Mouse (Mus musculus) neural tube, embryonic 11.5 days (tissue): ENCODE results near the gene Gtf2f2. TPM values are rescaled to one million over a fixed set of nuclear protein-coding genes. Genes with fewer than 3 reads are reported as not detected.
"Not testable (repeated sequence)": the region's sequence is repeated elsewhere in the genome, so short reads cannot be mapped to it uniquely, and the experiment has no call there.

Experiments used
- ATAC-seq: fragments of 200-750 bp; cut with Nextera tagmentation; 2 replicates; pipeline ENCODE4 v1.8.0; 2017; ENCODE audit warnings: moderate number of reproducible peaks, mild to moderate bottlenecking, moderate TSS enrichment, moderate library complexity; ENCODE audit not compliant: insufficient read depth, low FRiP score, low TSS enrichment
- DNase-seq: peaks from one replicate; pipeline ENCODE4 v3.0.0-alpha.2; 2015; ENCODE audit warnings: low spot score
- H3K27ac ChIP-seq: fragments of 300-500 bp; sonication (generic); 2 replicates; pipeline ENCODE4 v1.5.1; 2014; ENCODE audit warnings: low read depth, mild to moderate bottlenecking, low read length
- H3K27me3 ChIP-seq: fragments of 300-500 bp; sonication (generic); 2 replicates; pipeline ENCODE4 v1.6.1; 2014; ENCODE audit warnings: mild to moderate bottlenecking, low read length, mixed read lengths; ENCODE audit not compliant: control insufficient read depth, insufficient read depth
- H3K36me3 ChIP-seq: fragments of 300-500 bp; sonication (generic); 2 replicates; pipeline ENCODE4 v1.6.1; 2014; ENCODE audit warnings: mild to moderate bottlenecking, low read length, moderate library complexity, mixed read lengths; ENCODE audit not compliant: control insufficient read depth, insufficient read depth
- H3K4me1 ChIP-seq: fragments of 300-500 bp; sonication (generic); 2 replicates; pipeline ENCODE4 v1.6.1; 2014; ENCODE audit warnings: low read length, mixed read lengths; ENCODE audit not compliant: control insufficient read depth, insufficient read depth
- H3K4me2 ChIP-seq: fragments of 300-500 bp; sonication (generic); 2 replicates; pipeline ENCODE4 v1.6.1; 2014; ENCODE audit warnings: low read depth, mild to moderate bottlenecking, moderate library complexity
- H3K4me3 ChIP-seq: fragments of 300-500 bp; sonication (generic); 2 replicates; pipeline ENCODE4 v1.5.1; 2014; ENCODE audit warnings: low read depth, low read length
- H3K9ac ChIP-seq: fragments of 300-500 bp; sonication (generic); 2 replicates; pipeline ENCODE4 v1.6.1; 2014; ENCODE audit warnings: mild to moderate bottlenecking, low read length
- H3K9me3 ChIP-seq: fragments of 300-500 bp; sonication (generic); 2 replicates; pipeline ENCODE4 v1.6.1; 2016; ENCODE audit warnings: low read length; ENCODE audit not compliant: control insufficient read depth
- WGBS: fragments of 180-500 bp; shearing (Covaris S2); extraction: QIAGEN DNeasy Blood & Tissue Kit; methylation state at CpG from one replicate; pipeline ENCODE4 v1.1.7; 2014; 5-methylcytosine and 5-hydroxymethylcytosine counted together
- polyA plus RNA-seq: library from polyadenylated mRNA; unstranded; fragments of >200 nt; fragmentation: Nextera tagmentation; extraction: Ambion mirVana; gene quantifications from 2 replicates; pipeline ENCODE4 v1.2.1, GENCODE M21; 2014

The Gtf2f2 gene
- polyA plus RNA-seq, 1 experiment from 2014 or later, result 52.1 TPM

- Histone ChIP-seq H3K9me3 (no peaks in the 10 kb centered on the region), H3K27me3 (no peaks in the 10 kb centered on the region)
- WGBS, result 91% methylated on average over 7 of the region's 7 CpGs
Observed at GRCm38 (mm10) chr14:75954766-75955165, 55.9 kb downstream of the Gtf2f2 start, which contains the start of gene Kctd4. Kctd4 (plus strand) TSS chr14:75955009.

GRCm38 (mm10) chr14:75953011-75953410, 57.7 kb downstream of the Gtf2f2 start:
- H3K9ac ChIP-seq, result no peak overlapping the region
- H3K4me2 ChIP-seq, result no peak overlapping the region
- H3K27ac ChIP-seq, result no peak overlapping the region
- H3K27me3 ChIP-seq, result no peaks in the 10 kb centered on the region
- DNase-seq, result no peak
- WGBS, result 51% methylated on average over 2 of the region's 2 CpGs
- no peaks in the 10 kb centered on the region for H3K36me3 ChIP-seq
- no peak for ATAC-seq
- H3K4me1 ChIP-seq, result no peaks in the 10 kb centered on the region
- H3K9me3 ChIP-seq, result no peaks in the 10 kb centered on the region
- no peak overlapping the region for H3K4me3 ChIP-seq

More at GRCm38 (mm10) chr14:75954766-75955165, 55.9 kb downstream of the Gtf2f2 start, which contains the start of gene Kctd4:
- no peak for DNase-seq
- Histone ChIP-seq H3K27ac (no peak within 1 kb of the TSS), H3K4me1 (no peaks in the 10 kb centered on the region), H3K36me3 (no peaks in the 10 kb centered on the region), H3K4me3 (no peak within 1 kb of the TSS), H3K4me2 (no peak within 1 kb of the TSS), H3K9ac (no peak within 1 kb of the TSS)
- ATAC-seq, result no peak

DNA sequence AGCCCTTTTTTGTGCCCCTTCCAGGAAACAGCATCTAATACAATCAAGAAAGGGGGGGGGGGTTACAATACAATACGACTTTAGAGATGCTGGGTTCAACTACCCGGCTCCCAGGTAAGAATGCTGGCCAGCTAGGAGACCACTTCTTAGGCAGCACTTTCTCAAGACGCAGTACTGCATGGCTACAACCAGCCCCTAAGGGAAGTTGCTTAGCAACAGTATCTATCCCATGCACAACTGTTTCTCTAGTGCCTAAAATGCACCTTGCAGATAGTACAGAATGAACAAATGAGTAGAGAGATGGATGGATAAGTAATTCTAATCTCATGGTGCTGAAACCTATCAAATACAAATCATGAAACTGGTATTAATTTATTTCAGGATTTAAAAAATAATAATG, 63.0 kb downstream of the Gtf2f2 start:
- H3K27me3 ChIP-seq, result no peaks in the 10 kb centered on the region
- WGBS, result 70% methylated on average over 3 of the region's 3 CpGs
- no peaks in the 10 kb centered on the region for H3K36me3 ChIP-seq
- no peaks in the 10 kb centered on the region for H3K4me1 ChIP-seq
- no peaks in the 10 kb centered on the region for H3K9me3 ChIP-seq
- DNase-seq (no peak), ATAC-seq (no peak)
- no peak overlapping the region for H3K4me2 ChIP-seq
- no peak overlapping the region for H3K27ac ChIP-seq
- no peak overlapping the region for H3K4me3 ChIP-seq
- no peak overlapping the region for H3K9ac ChIP-seq

DNA sequence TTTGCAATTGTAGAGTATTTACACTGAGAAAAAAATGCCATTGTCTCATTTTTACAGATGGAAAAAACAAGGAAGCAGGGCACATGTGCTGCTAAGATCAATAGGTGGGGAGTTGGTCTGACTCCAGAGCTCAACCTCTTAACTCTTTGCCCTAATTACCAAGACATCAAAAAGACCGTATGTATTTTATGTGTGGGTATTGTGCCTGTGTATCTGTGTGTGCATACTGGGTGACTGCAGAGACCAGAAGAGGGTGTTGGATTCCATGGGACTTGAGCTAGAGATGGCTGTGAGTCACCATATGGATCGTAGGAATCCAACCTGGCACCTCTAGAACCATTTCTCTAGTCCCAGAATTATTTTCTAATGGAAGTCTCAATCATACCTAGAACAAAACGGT, 68.3 kb downstream of the Gtf2f2 start:
- ATAC-seq (no peak), DNase-seq (no peak)
- H3K27ac ChIP-seq, result no peak overlapping the region
- no peak overlapping the region for H3K9ac ChIP-seq
- 92% methylated on average over 3 of the region's 3 CpGs for WGBS
- H3K4me3 ChIP-seq, result no peak overlapping the region
- no peaks in the 10 kb centered on the region for H3K27me3 ChIP-seq
- H3K4me1 ChIP-seq, result no peaks in the 10 kb centered on the region
- H3K36me3 ChIP-seq, result no peaks in the 10 kb centered on the region
- no peaks in the 10 kb centered on the region for H3K9me3 ChIP-seq
- no peak overlapping the region for H3K4me2 ChIP-seq

GRCm38 (mm10) chr14:75941500-75941899, 69.2 kb downstream of the Gtf2f2 start:
- 94% methylated on average over 1 of the region's 1 CpGs for WGBS
- no peak overlapping the region for H3K27ac ChIP-seq
- H3K4me3 ChIP-seq, result no peak overlapping the region
- no peak overlapping the region for H3K4me2 ChIP-seq
- H3K4me1 ChIP-seq, result no peaks in the 10 kb centered on the region
- no peak for ATAC-seq
- H3K9me3 ChIP-seq, result no peaks in the 10 kb centered on the region
- no peaks in the 10 kb centered on the region for H3K27me3 ChIP-seq
- no peaks in the 10 kb centered on the region for H3K36me3 ChIP-seq
- H3K9ac ChIP-seq, result no peak overlapping the region
- no peak for DNase-seq

GRCm38 (mm10) chr14:75937714-75938113, 73.0 kb downstream of the Gtf2f2 start:
- Histone ChIP-seq H3K4me2 (no peak overlapping the region), H3K9ac (no peak overlapping the region), H3K27me3 (no peaks in the 10 kb centered on the region), H3K36me3 (no peaks in the 10 kb centered on the region), H3K27ac (no peak overlapping the region), H3K9me3 (no peaks in the 10 kb centered on the region), H3K4me3 (no peak overlapping the region), H3K4me1 (no peaks in the 10 kb centered on the region)
- no peak for DNase-seq
- 41% methylated on average over 1 of the region's 1 CpGs for WGBS
- ATAC-seq, result no peak

GRCm38 (mm10) chr14:75934359-75934758, 76.3 kb downstream of the Gtf2f2 start:
- no peak for ATAC-seq
- H3K27ac ChIP-seq, result no peak overlapping the region
- 94% methylated on average over 2 of the region's 2 CpGs for WGBS
- no peak overlapping the region for H3K4me3 ChIP-seq
- no peak overlapping the region for H3K4me2 ChIP-seq
- no peaks in the 10 kb centered on the region for H3K27me3 ChIP-seq
- H3K9me3 ChIP-seq, result no peaks in the 10 kb centered on the region
- no peaks in the 10 kb centered on the region for H3K4me1 ChIP-seq
- no peak overlapping the region for H3K9ac ChIP-seq
- no peak for DNase-seq
- H3K36me3 ChIP-seq, result no peaks in the 10 kb centered on the region

DNA sequence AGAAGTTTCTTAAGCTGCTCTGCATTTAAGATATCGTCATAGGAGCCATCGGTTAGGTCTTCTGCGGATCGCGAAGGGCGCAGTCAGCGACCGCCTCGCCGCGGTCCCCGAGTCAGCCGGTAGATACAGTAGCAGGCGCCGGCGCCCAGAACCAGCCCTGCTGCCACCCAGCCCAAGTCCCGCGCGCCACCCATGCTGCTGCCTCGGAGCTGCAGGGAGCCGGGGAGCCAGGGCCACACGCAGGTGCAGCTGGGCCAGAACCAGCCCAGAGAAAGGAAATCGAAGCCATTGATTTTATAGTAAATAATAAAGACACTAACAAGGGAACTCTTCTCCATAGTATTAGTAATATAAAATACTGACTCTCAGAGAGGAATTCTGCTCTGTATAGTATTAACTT, 79.4 kb downstream of the Gtf2f2 start:
- 96% methylated on average over 23 of the region's 23 CpGs for WGBS
- Histone ChIP-seq H3K36me3 (no peaks in the 10 kb centered on the region), H3K27me3 (no peaks in the 10 kb centered on the region), H3K9ac (no peak overlapping the region), H3K4me3 (no peak overlapping the region), H3K27ac (no peak overlapping the region), H3K9me3 (no peaks in the 10 kb centered on the region), H3K4me1 (no peaks in the 10 kb centered on the region), H3K4me2 (no peak overlapping the region)
- ATAC-seq (no peak), DNase-seq (no peak)

DNA sequence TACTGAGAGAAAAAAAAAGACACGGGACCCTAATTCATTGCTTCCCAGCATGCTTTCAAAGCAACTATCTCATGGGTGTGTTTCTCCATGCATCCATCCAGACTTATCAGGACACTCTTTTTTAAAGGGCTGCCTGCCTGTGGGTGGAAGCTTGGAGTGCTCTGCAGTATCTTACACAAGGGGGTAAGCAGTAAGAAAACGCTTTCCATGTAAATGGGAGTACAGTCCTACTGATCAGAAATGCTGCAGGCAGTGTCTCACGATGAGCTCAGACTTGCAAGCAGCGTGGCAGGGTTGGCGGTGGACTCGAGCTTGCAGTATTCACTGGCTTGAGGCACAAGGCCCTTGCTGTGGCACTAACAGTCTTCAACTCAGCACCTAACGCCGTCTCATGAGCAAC, 81.0 kb downstream of the Gtf2f2 start:
- not testable (repeated sequence) for H3K9ac ChIP-seq, H3K27me3 ChIP-seq, H3K4me3 ChIP-seq, H3K27ac ChIP-seq, H3K4me2 ChIP-seq, H3K36me3 ChIP-seq, H3K4me1 ChIP-seq, ATAC-seq, DNase-seq, H3K9me3 ChIP-seq
- 86% methylated on average over 8 of the region's 8 CpGs for WGBS
